Mouse (Mus musculus): Measurements from ENCODE around the gene Tcp1.

DNA sequence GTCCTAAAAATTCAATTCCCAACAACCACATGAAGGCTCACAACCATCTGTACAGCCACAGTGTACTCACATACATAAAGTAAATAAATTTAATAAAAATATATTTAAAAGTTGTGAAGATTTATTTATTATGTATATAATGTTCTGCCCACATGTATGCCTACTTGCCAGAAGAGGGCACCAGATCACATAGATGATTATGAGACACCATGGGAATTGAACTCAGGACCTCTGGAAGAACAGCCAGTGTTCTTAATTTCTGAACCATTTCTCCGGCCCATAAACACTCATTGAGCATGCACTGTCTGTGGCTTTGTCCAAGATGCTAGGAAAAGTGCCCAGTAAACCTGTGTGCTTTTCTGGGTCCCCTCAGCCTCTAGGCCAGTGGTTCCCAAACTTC, 34.3 kb upstream of the Tcp1 start:
- TF ChIP-seq USF1 (IDR thresholded peaks at IDR 0.05; ENCODE audit: low read depth) (no peak), MAX (IDR thresholded peaks at IDR 0.05) (no peak), MYOG (IDR thresholded peaks at IDR 0.05; ENCODE audit: control insufficient read depth, extremely low read depth, insufficient read length) (no peak), CTCF (IDR thresholded peaks at IDR 0.05; ENCODE audit: control insufficient read depth, insufficient read depth, insufficient read length) (no peak), CEBPB (IDR thresholded peaks at IDR 0.05; ENCODE audit: low read depth) (no peak), MYOD1 (IDR thresholded peaks at IDR 0.05; ENCODE audit: control insufficient read depth, insufficient read length, low read depth) (no peak)

Data from C2C12 (cell line).